Mouse (Mus musculus) small intestine, adult 2 months (tissue): ENCODE measurements around the gene Gria1.

Source experiments
- CTCF ChIP-seq: fragments of 200-500 bp; IDR thresholded peaks from 2 replicates; pipeline ENCODE4 v1.5.1; 2012; ENCODE audit warnings: low read depth, mild to moderate bottlenecking, control low read depth, inconsistent platforms, low read length, moderate library complexity, mixed read lengths; ENCODE audit not compliant: insufficient replicate concordance, insufficient read length; ENCODE audit errors: extremely low read depth
- POLR2A ChIP-seq: fragments of 200-500 bp; IDR thresholded peaks from 2 replicates; pipeline ENCODE4 v1.6.1; 2012; ENCODE audit warnings: low read depth, mild to moderate bottlenecking, control low read depth, inconsistent platforms, low read length, moderate library complexity

DNA sequence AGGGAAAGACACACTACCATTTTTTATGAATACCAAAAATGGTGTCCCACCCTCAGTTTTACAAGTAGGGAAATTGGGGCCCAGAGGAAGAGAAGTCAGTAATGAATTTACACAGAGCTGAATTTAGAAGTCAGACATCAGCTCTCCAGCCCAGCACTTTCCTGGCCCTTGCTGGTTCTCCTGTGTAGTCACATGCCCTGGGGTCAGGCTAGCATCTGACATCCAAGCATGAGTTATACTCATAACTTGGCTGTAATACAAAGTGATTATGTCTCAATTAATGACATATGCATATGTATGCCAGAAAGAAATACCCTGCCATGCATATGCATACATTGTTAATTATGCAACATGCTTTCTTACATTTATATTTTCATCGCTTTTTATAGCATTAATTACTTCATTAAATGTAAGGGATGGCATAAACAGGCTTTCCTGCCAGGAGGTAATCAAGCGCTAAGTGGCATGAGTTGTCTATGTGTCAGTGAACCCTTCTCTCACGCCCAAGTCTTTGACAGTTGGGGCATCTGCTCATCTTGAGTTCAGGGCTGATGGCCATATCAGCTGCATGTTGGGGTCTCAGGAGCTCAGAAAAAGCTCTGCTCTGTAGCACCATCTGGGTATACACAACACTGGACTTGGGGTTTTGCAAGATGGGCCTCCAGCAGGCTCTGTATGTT is 26.7 kb upstream of the Gria1 start:
- TF ChIP-seq POLR2A (no peak), CTCF (no peak)
